Mouse (Mus musculus) ES-E14 (cell line): ENCODE results near the gene Tbc1d10c.

Source experiments
- HCFC1 ChIP-seq: IDR thresholded peaks from 2 replicates; pipeline ENCODE4 v1.6.1; 2012; ENCODE audit warnings: low read length, inconsistent platforms, borderline replicate concordance; ENCODE audit not compliant: insufficient read depth
- MAFK ChIP-seq: IDR thresholded peaks from 2 replicates; pipeline ENCODE4 v1.6.1; 2014; ENCODE audit warnings: mild to moderate bottlenecking, low read depth, low read length, inconsistent platforms; ENCODE audit not compliant: insufficient read depth

- TF ChIP-seq MAFK = no peak
- no peak for TF ChIP-seq HCFC1
Measured at GRCm38 (mm10) chr19:4181892-4182291, 9.2 kb downstream of the Tbc1d10c start.
